Mouse (Mus musculus) stomach, embryonic 16.5 days (tissue): ENCODE data around the gene Wfdc15a. TPM values are rescaled to one million over a fixed set of nuclear protein-coding genes. Genes with fewer than 3 reads are reported as not detected.
A peak's percentile ranks its signal among the peaks of the same experiment; 100 is the strongest.

ENCODE experiments used
- ATAC-seq: fragments of 200-750 bp; cut with Nextera tagmentation; 2 replicates; pipeline ENCODE4 v1.8.0; 2017; ENCODE audit warnings: moderate number of reproducible peaks, moderate TSS enrichment; ENCODE audit not compliant: insufficient read depth, low FRiP score
- H3K27ac ChIP-seq: fragments of 300-500 bp; sonication (generic); 2 replicates; pipeline ENCODE4 v1.5.1; 2014; ENCODE audit warnings: low read length
- H3K27me3 ChIP-seq: fragments of 300-500 bp; sonication (generic); 2 replicates; pipeline ENCODE4 v1.6.1; 2014; ENCODE audit warnings: low read length, control low read depth, mixed read lengths; ENCODE audit not compliant: control insufficient read depth, insufficient read depth
- H3K36me3 ChIP-seq: fragments of 300-500 bp; sonication (generic); 2 replicates; pipeline ENCODE4 v1.6.1; 2014; ENCODE audit warnings: low read length; ENCODE audit not compliant: control insufficient read depth, insufficient read depth
- H3K4me1 ChIP-seq: fragments of 300-500 bp; sonication (generic); 2 replicates; pipeline ENCODE4 v1.6.1; 2014; ENCODE audit warnings: low read length, control low read depth, mixed read lengths; ENCODE audit not compliant: control insufficient read depth, insufficient read depth
- H3K4me2 ChIP-seq: fragments of 300-500 bp; sonication (generic); 2 replicates; pipeline ENCODE4 v1.6.1; 2014; ENCODE audit warnings: low read depth, low read length, mixed read lengths
- H3K4me3 ChIP-seq: fragments of 300-500 bp; sonication (generic); replicated peaks from 2 replicates; pipeline ENCODE4 v1.5.1; 2014; ENCODE audit warnings: mild to moderate bottlenecking, low read length
- H3K9ac ChIP-seq: fragments of 300-500 bp; sonication (generic); 2 replicates; pipeline ENCODE4 v1.6.1; 2014; ENCODE audit warnings: low read length
- H3K9me3 ChIP-seq: fragments of 300-500 bp; sonication (generic); replicated peaks from 2 replicates; pipeline ENCODE4 v1.6.1; 2016; ENCODE audit warnings: low read length, control low read depth; ENCODE audit not compliant: control insufficient read depth
- WGBS: fragments of 180-500 bp; shearing (Covaris S2); extraction: QIAGEN DNeasy Blood & Tissue Kit; methylation state at CpG from one replicate; pipeline ENCODE4 v1.1.7; 2014; 5-methylcytosine and 5-hydroxymethylcytosine counted together
- polyA plus RNA-seq: library from polyadenylated mRNA; unstranded; fragments of >200 nt; fragmentation: Nextera tagmentation; extraction: Ambion mirVana; gene quantifications from 2 replicates; pipeline ENCODE4 v1.2.1, GENCODE M21; 2015

The Wfdc15a gene
- not detected in 2 replicates for polyA plus RNA-seq

DNA sequence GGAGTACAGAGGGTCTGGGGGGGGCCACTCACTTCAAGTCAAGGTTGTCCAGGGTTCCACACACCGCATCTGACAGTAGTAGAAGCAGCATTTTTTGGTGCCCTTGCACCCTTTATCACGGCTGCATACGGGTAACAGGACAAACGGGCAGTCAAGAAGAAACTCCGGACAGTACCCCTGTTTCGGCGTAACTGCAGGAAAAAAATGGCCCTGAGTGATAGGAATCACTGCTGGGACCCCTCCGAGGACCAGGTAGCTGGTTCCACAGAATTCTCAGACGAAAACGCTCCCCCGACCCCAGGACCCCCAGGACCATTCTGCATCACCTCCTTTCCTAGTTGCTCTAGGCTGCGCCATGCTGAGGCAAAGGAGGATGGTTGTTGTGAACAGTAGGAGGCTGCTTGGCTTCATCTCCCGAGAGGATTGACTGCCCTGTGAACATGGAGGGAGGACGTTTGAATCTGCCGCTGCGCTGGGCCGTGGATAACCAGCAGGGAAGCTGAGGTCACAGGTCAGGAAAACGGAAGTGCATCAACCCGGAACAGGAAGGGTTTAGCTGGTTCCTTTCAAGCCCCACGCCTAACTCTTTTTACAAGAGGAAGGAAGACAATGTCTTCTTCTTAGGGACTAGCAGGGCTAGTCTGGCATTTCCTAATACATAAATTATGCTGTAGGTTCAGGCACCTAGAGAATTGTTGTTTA is at the start of gene Wfdc15a:
TSS of gene Wfdc15a (minus strand) at position 505 of the 702 bp plus-strand sequence.
- 75% methylated on average over 20 of the region's 20 CpGs for WGBS
- Histone ChIP-seq H3K9me3 (no peaks in the 10 kb centered on the region), H3K4me2 (no peak within 1 kb of the TSS), H3K36me3 (no peaks in the 10 kb centered on the region), H3K4me1 (no peaks in the 10 kb centered on the region), H3K27me3 (no peaks in the 10 kb centered on the region), H3K4me3 (no peak within 1 kb of the TSS), H3K9ac (no peak within 1 kb of the TSS), H3K27ac (no peak within 1 kb of the TSS)
- no peak for ATAC-seq

DNA sequence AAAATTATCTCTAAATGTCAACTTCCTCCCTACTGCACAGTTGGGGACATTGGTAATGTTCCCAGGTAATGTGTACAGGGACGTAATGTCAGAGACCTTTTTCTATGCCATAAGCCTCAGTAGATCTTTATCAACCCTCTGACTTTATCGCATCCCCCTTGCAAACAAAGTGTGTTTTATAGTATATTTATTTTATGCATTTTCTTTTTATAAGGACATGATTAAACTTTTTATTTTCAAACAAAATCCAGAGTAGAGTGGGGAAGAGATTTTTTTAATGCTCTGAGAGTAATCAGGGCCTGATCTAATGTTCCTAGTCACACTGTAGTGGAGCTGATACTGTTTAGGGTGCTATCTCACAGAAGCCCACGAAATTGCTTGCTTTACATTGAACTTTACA is 38.4 kb upstream of the Wfdc15a start, which contains the start of gene Svs2:
TSS of gene Svs2 (minus strand) at position 101 of the 400 bp plus-strand sequence.
- Histone ChIP-seq H3K27me3 (no peaks in the 10 kb centered on the region), H3K4me2 (no peak within 1 kb of the TSS), H3K9me3 (no peaks in the 10 kb centered on the region), H3K27ac (no peak within 1 kb of the TSS), H3K36me3 (no peaks in the 10 kb centered on the region), H3K9ac (no peak within 1 kb of the TSS), H3K4me1 (no peaks in the 10 kb centered on the region), H3K4me3 (no peak within 1 kb of the TSS)
- ATAC-seq = no peak
- 79% methylated on average over 3 of the region's 3 CpGs for WGBS

DNA sequence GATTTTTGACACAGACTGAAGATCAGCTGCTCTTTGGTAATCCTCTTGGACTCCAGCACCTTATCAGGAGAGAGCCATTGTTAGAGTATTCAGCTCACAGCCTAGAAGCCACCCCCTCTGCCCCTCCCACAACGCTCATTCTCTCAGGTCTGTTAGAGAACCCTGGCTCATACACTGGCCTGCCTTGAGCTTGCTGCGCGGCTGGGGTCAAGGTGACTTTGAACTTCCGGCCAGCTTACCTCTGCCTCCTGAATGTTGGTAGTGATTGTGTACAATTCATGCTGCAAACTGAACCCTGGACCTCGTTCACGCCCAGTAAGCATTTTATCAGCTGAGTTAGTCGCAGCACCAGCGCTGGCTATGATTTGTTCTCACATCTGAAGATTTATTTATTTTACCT is 32.7 kb upstream of the Wfdc15a start:
- ATAC-seq = no peak; the same call in 1 of the 2 replicates
- no peaks in the 10 kb centered on the region for H3K27me3 ChIP-seq
- H3K9me3 ChIP-seq = no peaks in the 10 kb centered on the region
- H3K4me2 ChIP-seq = no peak overlapping the region
- no peaks in the 10 kb centered on the region for H3K4me1 ChIP-seq
- H3K27ac ChIP-seq = no peak overlapping the region
- H3K9ac ChIP-seq = no peak overlapping the region
- no peaks in the 10 kb centered on the region for H3K36me3 ChIP-seq
- 73% methylated on average over 8 of the region's 8 CpGs for WGBS
- no peak overlapping the region for H3K4me3 ChIP-seq

DNA sequence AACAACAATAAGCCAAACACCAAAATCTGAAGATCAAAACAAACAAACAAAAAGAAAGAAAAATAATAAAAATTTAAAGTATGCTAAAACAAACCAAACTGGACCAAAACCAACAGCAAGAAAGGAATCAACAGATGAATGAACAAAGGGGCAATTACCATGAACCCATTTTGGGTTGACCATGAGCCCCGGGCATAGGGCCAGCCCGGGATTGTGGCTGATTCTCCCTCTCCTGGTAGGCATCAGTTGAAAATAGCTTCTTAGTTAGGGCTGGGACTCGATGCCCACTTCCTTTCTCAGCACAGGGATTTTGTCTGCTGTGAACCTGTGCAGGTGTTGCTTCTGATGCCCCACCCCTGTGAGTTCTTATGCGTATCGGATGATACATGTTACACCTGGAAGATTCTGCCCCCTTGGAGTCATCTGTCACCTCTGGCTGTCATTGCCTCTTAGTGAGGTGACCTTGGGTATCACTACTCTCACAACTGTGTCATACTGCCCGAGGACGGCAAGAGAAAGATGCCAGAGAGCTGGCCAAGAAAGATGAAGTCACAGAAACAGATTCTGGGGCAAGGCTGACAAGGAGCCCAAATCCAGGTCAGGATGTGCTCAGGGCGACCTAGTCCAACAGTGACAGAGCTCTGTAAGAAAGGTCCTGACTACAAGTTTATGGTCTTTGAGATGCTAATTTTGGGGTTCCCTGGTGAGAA is 28.6 kb upstream of the Wfdc15a start:
- 77% methylated on average over 8 of the region's 8 CpGs for WGBS

DNA sequence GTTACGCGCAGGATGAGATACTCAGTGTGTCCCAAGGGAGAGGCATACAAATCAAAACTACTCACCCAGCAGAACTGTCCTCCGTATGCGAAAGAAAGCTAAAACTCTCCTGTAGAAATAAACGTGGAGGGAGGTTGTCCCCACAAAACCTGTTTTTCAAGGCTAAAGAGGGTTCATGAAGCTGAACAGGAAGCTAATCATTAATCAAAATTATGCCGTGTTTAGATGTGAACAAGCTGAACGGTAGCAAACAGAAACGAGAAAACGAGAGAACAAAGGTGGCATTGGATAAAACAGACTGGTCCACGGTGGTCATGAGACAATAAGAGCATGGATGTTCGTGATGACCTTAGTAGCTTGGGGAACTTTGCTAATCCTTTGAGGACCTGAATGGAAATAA is 21.6 kb upstream of the Wfdc15a start, which contains the start of gene Wfdc15b:
TSS of gene Wfdc15b (minus strand) at position 139 of the 400 bp plus-strand sequence.
- Histone ChIP-seq H3K9ac (no peak within 1 kb of the TSS), H3K27me3 (no peaks in the 10 kb centered on the region), H3K27ac (no peak within 1 kb of the TSS), H3K36me3 (no peaks in the 10 kb centered on the region), H3K9me3 (no peaks in the 10 kb centered on the region), H3K4me1 (peaks cover 3% of the 10 kb centered on the region; the same call in 1 of the 2 replicates), H3K4me3 (peak within 1 kb of the TSS; percentile 16; the same call in 1 of the 2 replicates), H3K4me2 (peak within 1 kb of the TSS; percentile 37; the same call in 1 of the 2 replicates)
- no peak for ATAC-seq
- 42% methylated on average over 11 of the region's 11 CpGs for WGBS

More for the DNA sequence above, 28.6 kb upstream of the Wfdc15a start:
- Histone ChIP-seq H3K9me3 (no peaks in the 10 kb centered on the region), H3K27me3 (no peaks in the 10 kb centered on the region), H3K27ac (no peak overlapping the region), H3K4me1 (no peaks in the 10 kb centered on the region), H3K4me2 (no peak overlapping the region), H3K9ac (no peak overlapping the region), H3K36me3 (no peaks in the 10 kb centered on the region), H3K4me3 (no peak overlapping the region)
- no peak for ATAC-seq

DNA sequence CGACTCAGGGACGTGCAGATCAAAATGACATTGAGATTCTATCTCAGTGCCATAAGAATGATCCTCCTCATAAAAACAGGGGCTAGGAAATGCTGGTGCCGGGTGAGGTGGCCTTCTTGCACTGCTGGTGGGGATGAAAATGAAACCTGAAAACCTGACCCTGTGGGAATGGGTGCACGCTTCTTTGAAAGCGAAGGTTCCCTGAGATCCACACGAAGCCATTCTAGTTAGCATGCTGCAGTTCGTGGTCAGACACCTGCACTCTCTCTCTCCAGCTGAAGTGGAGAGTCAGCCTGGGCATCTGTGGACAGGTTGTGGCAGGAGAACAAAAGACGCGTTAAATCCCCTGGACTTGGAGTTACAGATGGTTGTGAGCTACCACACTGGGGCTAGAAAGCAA is 19.4 kb upstream of the Wfdc15a start:
- H3K27ac ChIP-seq = no peak overlapping the region
- WGBS = 85% methylated on average over 9 of the region's 9 CpGs
- peaks cover 3% of the 10 kb centered on the region; the same call in 1 of the 2 replicates for H3K4me1 ChIP-seq
- ATAC-seq = no peak
- no peaks in the 10 kb centered on the region for H3K9me3 ChIP-seq
- no peaks in the 10 kb centered on the region for H3K36me3 ChIP-seq
- H3K9ac ChIP-seq = no peak overlapping the region
- H3K4me3 ChIP-seq = no peak overlapping the region
- no peak overlapping the region for H3K4me2 ChIP-seq
- H3K27me3 ChIP-seq = no peaks in the 10 kb centered on the region

DNA sequence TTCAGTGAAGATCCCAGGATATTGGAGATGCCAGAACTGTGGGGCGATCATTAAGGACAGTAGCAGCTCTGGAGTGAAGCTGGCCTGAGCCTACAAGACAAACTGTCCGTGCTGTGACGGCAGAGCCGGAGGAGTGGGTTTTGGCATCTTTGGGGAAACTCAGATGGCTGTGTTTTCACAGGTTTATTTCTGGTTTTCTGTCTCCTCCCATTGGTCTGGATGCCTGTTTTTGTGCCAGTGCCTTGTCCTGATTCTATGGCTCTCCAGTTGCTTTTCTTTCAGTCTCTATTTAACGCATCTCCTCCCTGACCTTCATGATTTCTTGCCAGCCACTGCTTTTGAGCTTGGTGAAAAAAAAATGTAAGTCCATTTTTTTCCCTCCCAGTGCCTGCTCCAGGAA is 12.8 kb upstream of the Wfdc15a start:
- Histone ChIP-seq H3K4me1 (no peaks in the 10 kb centered on the region), H3K4me2 (no peak overlapping the region), H3K9ac (no peak overlapping the region), H3K9me3 (no peaks in the 10 kb centered on the region), H3K27me3 (no peaks in the 10 kb centered on the region), H3K27ac (no peak overlapping the region), H3K36me3 (no peaks in the 10 kb centered on the region), H3K4me3 (no peak overlapping the region)
- no peak for ATAC-seq
- 79% methylated on average over 5 of the region's 5 CpGs for WGBS

DNA sequence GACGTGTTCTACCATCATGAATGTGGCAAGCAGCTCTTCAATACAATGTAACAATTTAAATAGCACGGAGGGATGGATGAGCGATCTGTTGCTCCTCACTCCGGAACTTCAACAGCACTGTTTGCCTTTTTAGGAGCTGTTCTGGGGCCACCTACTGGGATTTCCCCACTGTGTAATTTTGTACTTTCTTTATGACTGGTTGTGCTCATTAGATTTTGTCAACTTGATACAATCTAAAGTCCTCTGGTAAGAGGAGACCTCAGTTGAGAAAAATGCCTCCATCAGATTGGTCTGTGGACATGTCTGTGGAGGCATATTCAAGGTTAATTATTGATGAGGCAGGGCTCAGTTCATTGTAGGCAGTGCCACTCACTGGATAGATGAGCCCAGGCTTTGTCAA is 11.0 kb upstream of the Wfdc15a start:
- no peak overlapping the region for H3K27ac ChIP-seq
- H3K27me3 ChIP-seq = no peaks in the 10 kb centered on the region
- H3K9ac ChIP-seq = no peak overlapping the region
- WGBS = 91% methylated on average over 4 of the region's 4 CpGs
- no peak for ATAC-seq
- H3K9me3 ChIP-seq = no peaks in the 10 kb centered on the region
- H3K4me1 ChIP-seq = no peaks in the 10 kb centered on the region
- no peak overlapping the region for H3K4me3 ChIP-seq
- H3K4me2 ChIP-seq = no peak overlapping the region
- H3K36me3 ChIP-seq = no peaks in the 10 kb centered on the region

DNA sequence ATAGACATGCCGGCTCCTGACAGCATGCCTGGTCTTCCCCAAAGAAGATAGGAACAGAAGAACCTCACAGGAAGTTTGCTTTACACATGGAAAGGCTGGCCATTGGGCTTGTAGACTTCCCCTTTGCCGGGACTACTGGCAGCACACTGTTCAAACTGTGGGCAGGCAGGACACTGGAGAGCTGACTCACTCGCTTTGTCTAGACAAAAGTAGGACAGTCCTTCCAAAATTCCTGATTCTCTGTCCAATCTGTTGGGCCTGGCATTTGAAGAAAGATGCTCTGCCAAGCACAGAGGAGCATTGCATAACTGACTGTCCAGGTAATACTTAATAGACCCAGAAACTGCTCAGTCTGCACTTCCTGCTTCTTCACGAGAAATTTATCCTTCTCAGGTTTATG is 6.7 kb upstream of the Wfdc15a start:
- Histone ChIP-seq H3K4me1 (no peaks in the 10 kb centered on the region), H3K27me3 (no peaks in the 10 kb centered on the region), H3K27ac (no peak overlapping the region), H3K4me3 (no peak overlapping the region), H3K9me3 (no peaks in the 10 kb centered on the region), H3K9ac (no peak overlapping the region), H3K4me2 (no peak overlapping the region), H3K36me3 (no peaks in the 10 kb centered on the region)
- 65% methylated on average over 4 of the region's 4 CpGs for WGBS
- ATAC-seq = no peak
